Mouse (Mus musculus): ENCODE measurements at regions not wholly inside any gene's neighbourhood (a gene's known extent, or its start where the extent isn't known, plus 50 kb on each side); places are given as distances from the start of the nearest gene placed in this dataset.

GRCm38 (mm10) chr4:56287980-56288379, 451.9 kb upstream of the Gm26657 start:
- Histone ChIP-seq H3K36me3 (ENCODE audit: control insufficient read depth, insufficient read depth) (no peaks in the 10 kb centered on the region), H3K27me3 (ENCODE audit: control insufficient read depth, insufficient read depth, insufficient read length) (no peaks in the 10 kb centered on the region), H3K4me2 (ENCODE audit: low read depth) (no peak overlapping the region), H3K79me2 (ENCODE audit: control insufficient read depth, insufficient read depth) (no peaks in the 10 kb centered on the region), H3K4me3 (no peak overlapping the region), H3ac (ENCODE audit: control insufficient read depth, insufficient read length) (no peak overlapping the region)
- no peak for TF ChIP-seq TCF12 (IDR thresholded peaks at IDR 0.05; ENCODE audit: insufficient read depth, poor library complexity, severe bottlenecking)
- no peak for TF ChIP-seq POLR2AphosphoS2 (IDR thresholded peaks at IDR 0.05; ENCODE audit: insufficient read length, low read depth)
- no peak for TF ChIP-seq MAX (IDR thresholded peaks at IDR 0.05; ENCODE audit: low read depth)
- no peak for TF ChIP-seq E2F4 (IDR thresholded peaks at IDR 0.05; ENCODE audit: insufficient read depth)
- no peak for TF ChIP-seq MYOG (IDR thresholded peaks at IDR 0.05; ENCODE audit: control insufficient read depth in 1 of 3, insufficient read depth in 1 of 3, insufficient read length in 2 of 3, low read depth in 2 of 3)
- TF ChIP-seq USF1 (IDR thresholded peaks at IDR 0.05; ENCODE audit: low read depth), result no peak
- no peak for TF ChIP-seq SRF (IDR thresholded peaks at IDR 0.05; ENCODE audit: control insufficient read depth, insufficient read length, low read depth)

GRCm38 (mm10) chr4:56284490-56284889, 455.4 kb upstream of the Gm26657 start:
- TF ChIP-seq MYOG (IDR thresholded peaks at IDR 0.05; ENCODE audit: control insufficient read depth in 1 of 3, insufficient read depth in 1 of 3, insufficient read length in 2 of 3, low read depth in 2 of 3), result no peak
- no peak for TF ChIP-seq USF1 (IDR thresholded peaks at IDR 0.05; ENCODE audit: low read depth)
- Histone ChIP-seq H3K27me3 (ENCODE audit: control insufficient read depth, insufficient read depth, insufficient read length) (no peaks in the 10 kb centered on the region), H3K79me2 (ENCODE audit: control insufficient read depth, insufficient read depth) (no peaks in the 10 kb centered on the region), H3K4me3 (no peak overlapping the region), H3K36me3 (ENCODE audit: control insufficient read depth, insufficient read depth) (no peaks in the 10 kb centered on the region), H3ac (ENCODE audit: control insufficient read depth, insufficient read length) (no peak overlapping the region), H3K4me2 (ENCODE audit: low read depth) (no peak overlapping the region)

- no peak overlapping the region for H3K4me2 ChIP-seq (ENCODE audit: low read depth)
- H3ac ChIP-seq (ENCODE audit: control insufficient read depth, insufficient read length), result no peak overlapping the region
- H3K36me3 ChIP-seq (ENCODE audit: control insufficient read depth, insufficient read depth), result no peaks in the 10 kb centered on the region
- peaks cover 5% of the 10 kb centered on the region for H3K27me3 ChIP-seq (ENCODE audit: control insufficient read depth, insufficient read depth, insufficient read length)
- TF ChIP-seq TCF12 (IDR thresholded peaks at IDR 0.05; ENCODE audit: insufficient read depth, poor library complexity, severe bottlenecking) (no peak), POLR2A (IDR thresholded peaks at IDR 0.05; ENCODE audit: insufficient read length, low read depth) (no peak), CEBPB (IDR thresholded peaks at IDR 0.05; ENCODE audit: insufficient read depth, poor library complexity, severe bottlenecking) (no peak), MYOG (IDR thresholded peaks at IDR 0.05; ENCODE audit: control insufficient read depth in 1 of 3, insufficient read depth in 1 of 3, insufficient read length in 2 of 3, low read depth in 2 of 3) (no peak), TCF3 (IDR thresholded peaks at IDR 0.05; ENCODE audit: insufficient read length, low read depth) (no peak), POLR2AphosphoS2 (IDR thresholded peaks at IDR 0.05; ENCODE audit: insufficient read length, low read depth) (no peak), MAX (IDR thresholded peaks at IDR 0.05; ENCODE audit: low read depth) (no peak), SRF (IDR thresholded peaks at IDR 0.05; ENCODE audit: control insufficient read depth, insufficient read length, low read depth) (no peak), REST (IDR thresholded peaks at IDR 0.05; ENCODE audit: insufficient read depth, insufficient read length) (no peak)
- H3K79me2 ChIP-seq (ENCODE audit: control insufficient read depth, insufficient read depth), result no peaks in the 10 kb centered on the region
- H3K4me3 ChIP-seq, result no peak overlapping the region
Measured at GRCm38 (mm10) chr4:56275836-56276235, 464.0 kb upstream of the Gm26657 start.

DNA sequence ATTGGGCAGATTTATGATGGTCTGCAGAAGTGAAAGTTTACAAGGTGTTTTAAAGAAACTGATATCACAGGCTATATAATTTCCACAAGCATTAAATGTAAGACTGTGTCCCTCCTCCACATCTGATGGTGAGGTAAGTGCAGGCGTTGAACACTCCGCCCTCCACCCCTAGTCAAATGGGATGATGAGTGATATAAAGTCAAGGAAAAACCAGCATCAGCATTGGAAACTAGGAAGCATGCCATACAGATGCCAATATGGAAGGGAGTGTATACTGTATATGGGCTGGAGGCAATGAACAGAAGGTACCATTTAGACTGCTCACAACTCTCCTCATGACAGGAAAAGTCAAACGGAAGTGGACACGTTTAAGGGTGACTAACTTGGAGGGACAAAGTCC, 468.5 kb upstream of the Gm26657 start:
- Histone ChIP-seq H3K27me3 (ENCODE audit: control insufficient read depth, insufficient read depth, insufficient read length) (peaks cover 5% of the 10 kb centered on the region), H3K36me3 (ENCODE audit: control insufficient read depth, insufficient read depth) (no peaks in the 10 kb centered on the region), H3ac (ENCODE audit: control insufficient read depth, insufficient read length) (no peak overlapping the region), H3K79me2 (ENCODE audit: control insufficient read depth, insufficient read depth) (no peaks in the 10 kb centered on the region), H3K4me3 (no peak overlapping the region), H3K4me2 (ENCODE audit: low read depth) (no peak overlapping the region)
- no peak for TF ChIP-seq E2F4 (IDR thresholded peaks at IDR 0.05; ENCODE audit: insufficient read depth)
- no peak for TF ChIP-seq MAX (IDR thresholded peaks at IDR 0.05; ENCODE audit: low read depth)
- TF ChIP-seq TCF12 (IDR thresholded peaks at IDR 0.05; ENCODE audit: insufficient read depth, poor library complexity, severe bottlenecking), result no peak
- no peak for TF ChIP-seq POLR2A (IDR thresholded peaks at IDR 0.05; ENCODE audit: insufficient read length, low read depth)
- TF ChIP-seq USF1 (IDR thresholded peaks at IDR 0.05; ENCODE audit: low read depth), result no peak
- TF ChIP-seq SRF (IDR thresholded peaks at IDR 0.05; ENCODE audit: control insufficient read depth, insufficient read length, low read depth), result no peak
- TF ChIP-seq CEBPB (IDR thresholded peaks at IDR 0.05; ENCODE audit: insufficient read depth, poor library complexity, severe bottlenecking), result no peak
- no peak for TF ChIP-seq REST (IDR thresholded peaks at IDR 0.05; ENCODE audit: insufficient read depth, insufficient read length)
- TF ChIP-seq MYOG (IDR thresholded peaks at IDR 0.05; ENCODE audit: control insufficient read depth in 1 of 3, insufficient read depth in 1 of 3, insufficient read length in 2 of 3, low read depth in 2 of 3), result no peak
- TF ChIP-seq TCF3 (IDR thresholded peaks at IDR 0.05; ENCODE audit: insufficient read length, low read depth), result no peak
- no peak for TF ChIP-seq MYOD1 (IDR thresholded peaks at IDR 0.05; ENCODE audit: control insufficient read depth in 1 of 3, insufficient read length in 2 of 3, low read depth in 2 of 3)
- TF ChIP-seq POLR2AphosphoS2 (IDR thresholded peaks at IDR 0.05; ENCODE audit: insufficient read length, low read depth), result no peak

- TF ChIP-seq POLR2AphosphoS2 (IDR thresholded peaks at IDR 0.05; ENCODE audit: insufficient read length, low read depth), result no peak
- TF ChIP-seq MYOD1 (IDR thresholded peaks at IDR 0.05; ENCODE audit: control insufficient read depth in 1 of 3, insufficient read length in 2 of 3, low read depth in 2 of 3), result no peak
- no peak for TF ChIP-seq MYOG (IDR thresholded peaks at IDR 0.05; ENCODE audit: control insufficient read depth in 1 of 3, insufficient read depth in 1 of 3, insufficient read length in 2 of 3, low read depth in 2 of 3)
- no peak for TF ChIP-seq TCF12 (IDR thresholded peaks at IDR 0.05; ENCODE audit: insufficient read depth, poor library complexity, severe bottlenecking)
- no peak for TF ChIP-seq REST (IDR thresholded peaks at IDR 0.05; ENCODE audit: insufficient read depth, insufficient read length)
- TF ChIP-seq E2F4 (IDR thresholded peaks at IDR 0.05; ENCODE audit: insufficient read depth), result no peak
- no peak for TF ChIP-seq USF1 (IDR thresholded peaks at IDR 0.05; ENCODE audit: low read depth)
- no peak for TF ChIP-seq SRF (IDR thresholded peaks at IDR 0.05; ENCODE audit: control insufficient read depth, insufficient read length, low read depth)
- no peak for TF ChIP-seq TCF3 (IDR thresholded peaks at IDR 0.05; ENCODE audit: insufficient read length, low read depth)
- no peak for TF ChIP-seq CEBPB (IDR thresholded peaks at IDR 0.05; ENCODE audit: insufficient read depth, poor library complexity, severe bottlenecking)
- TF ChIP-seq MAX (IDR thresholded peaks at IDR 0.05; ENCODE audit: low read depth), result no peak
- no peak for TF ChIP-seq POLR2A (IDR thresholded peaks at IDR 0.05; ENCODE audit: insufficient read length, low read depth)
- H3K79me2 ChIP-seq (ENCODE audit: control insufficient read depth, insufficient read depth), result no peaks in the 10 kb centered on the region
- H3K4me2 ChIP-seq (ENCODE audit: low read depth), result peak overlapping the region; percentile 36
Measured at GRCm38 (mm10) chr4:56264626-56265025, 475.2 kb upstream of the Gm26657 start.

More at GRCm38 (mm10) chr4:56264626-56265025, 475.2 kb upstream of the Gm26657 start:
- H3K4me3 ChIP-seq, result no peak overlapping the region
- H3K27me3 ChIP-seq (ENCODE audit: control insufficient read depth, insufficient read depth, insufficient read length), result no peaks in the 10 kb centered on the region
- no peak overlapping the region for H3ac ChIP-seq (ENCODE audit: control insufficient read depth, insufficient read length)
- H3K36me3 ChIP-seq (ENCODE audit: control insufficient read depth, insufficient read depth), result no peaks in the 10 kb centered on the region

Data from myocyte (in vitro differentiated cells).